Mouse (Mus musculus): ENCODE results near the gene AI413582. TPM values are rescaled to one million over a fixed set of nuclear protein-coding genes. Genes with fewer than 3 reads are reported as not detected.

AI413582 gene
- total RNA-seq, 2 experiments from 2014 or later, result 4.5 to 15.4 TPM

GRCm38 (mm10) chr17:27557181-27557926, 8.2 kb downstream of the AI413582 start:
- ATAC-seq (replicated peaks; ENCODE audit: low FRiP score, poor library complexity, severe bottlenecking), result no peak

- ATAC-seq (replicated peaks; ENCODE audit: low FRiP score, poor library complexity, severe bottlenecking), result peak; percentile 74
These were observed 9.1 kb downstream of the AI413582 start, which contains the start of gene Hmga1 for GRCm38 (mm10) chr17:27556315-27557011. TSS of gene Hmga1 (plus strand) at chr17:27556497.

- peak; percentile 74 for ATAC-seq (replicated peaks; ENCODE audit: low FRiP score, poor library complexity, severe bottlenecking)
These were observed 9.9 kb downstream of the AI413582 start for GRCm38 (mm10) chr17:27555512-27556172.

GRCm38 (mm10) chr17:27555075-27555511, 10.5 kb downstream of the AI413582 start:
- ATAC-seq (replicated peaks; ENCODE audit: low FRiP score, poor library complexity, severe bottlenecking), result no peak

GRCm38 (mm10) chr17:27554062-27554960, 11.2 kb downstream of the AI413582 start:
- ATAC-seq (replicated peaks; ENCODE audit: low FRiP score, poor library complexity, severe bottlenecking), result no peak

GRCm38 (mm10) chr17:27552215-27553201, 13.0 kb downstream of the AI413582 start:
- ATAC-seq (replicated peaks; ENCODE audit: low FRiP score, poor library complexity, severe bottlenecking), result no peak

- no peak for ATAC-seq (replicated peaks; ENCODE audit: low FRiP score, poor library complexity, severe bottlenecking)
These were observed 14.1 kb downstream of the AI413582 start for GRCm38 (mm10) chr17:27551393-27551940.

GRCm38 (mm10) chr17:27549234-27549633, 16.3 kb downstream of the AI413582 start:
- no peak for ATAC-seq (replicated peaks; ENCODE audit: low FRiP score, poor library complexity, severe bottlenecking)

GRCm38 (mm10) chr17:27547253-27547868, 18.2 kb downstream of the AI413582 start:
- 0 out of 2 replicates have a peak, but pooled peaks have one; percentile 34 for ATAC-seq (replicated peaks; ENCODE audit: low FRiP score, poor library complexity, severe bottlenecking)

- ATAC-seq (replicated peaks; ENCODE audit: low FRiP score, poor library complexity, severe bottlenecking), result no peak
These were observed 18.9 kb downstream of the AI413582 start for GRCm38 (mm10) chr17:27546574-27547085.

GRCm38 (mm10) chr17:27545991-27546390, 19.6 kb downstream of the AI413582 start:
- ATAC-seq (replicated peaks; ENCODE audit: low FRiP score, poor library complexity, severe bottlenecking), result no peak

- ATAC-seq (replicated peaks; ENCODE audit: low FRiP score, poor library complexity, severe bottlenecking), result no peak
These were observed 21.0 kb downstream of the AI413582 start for GRCm38 (mm10) chr17:27544551-27544950.

- no peak for ATAC-seq (replicated peaks; ENCODE audit: low FRiP score, poor library complexity, severe bottlenecking)
These were observed 23.6 kb downstream of the AI413582 start for GRCm38 (mm10) chr17:27541984-27542383.

GRCm38 (mm10) chr17:27541261-27541660, 24.3 kb downstream of the AI413582 start:
- ATAC-seq (replicated peaks; ENCODE audit: low FRiP score, poor library complexity, severe bottlenecking), result no peak

GRCm38 (mm10) chr17:27534718-27535117, 30.8 kb downstream of the AI413582 start:
- peak; percentile 89 for ATAC-seq (replicated peaks; ENCODE audit: low FRiP score, poor library complexity, severe bottlenecking)

- ATAC-seq (replicated peaks; ENCODE audit: low FRiP score, poor library complexity, severe bottlenecking), result no peak
These were observed 32.2 kb downstream of the AI413582 start for GRCm38 (mm10) chr17:27533354-27533753.

- ATAC-seq (replicated peaks; ENCODE audit: low FRiP score, poor library complexity, severe bottlenecking), result peak; percentile 77
These were observed 33.5 kb downstream of the AI413582 start for GRCm38 (mm10) chr17:27532095-27532494.
